Mouse (Mus musculus): ENCODE results near the gene Xcl1. TPM values are rescaled to one million over a fixed set of nuclear protein-coding genes. Genes with fewer than 3 reads are reported as not detected.

Xcl1 gene
- total RNA-seq, 4 experiments from 2014 or later: not detected

DNA sequence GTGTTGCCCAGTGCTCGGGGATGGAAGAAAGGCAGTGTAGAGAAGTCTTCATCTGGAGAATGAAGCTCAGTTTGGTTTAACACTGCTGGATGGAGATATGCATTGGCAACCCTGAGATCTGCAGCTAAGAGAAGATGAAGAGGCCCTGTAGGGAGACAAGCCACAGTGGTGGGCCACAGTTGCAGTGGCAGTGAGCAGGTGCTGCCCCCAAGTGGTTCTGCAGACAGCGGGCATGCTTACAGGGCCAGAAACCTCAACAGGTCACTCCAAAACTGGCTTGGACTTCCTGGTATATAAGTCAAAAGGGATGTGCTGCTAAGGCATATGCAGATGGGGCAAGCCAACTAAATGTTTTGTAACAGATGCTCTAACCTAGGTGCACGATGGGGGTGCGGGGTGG, 30.3 kb downstream of the Xcl1 start:
- peak; percentile 14 to 17 for DNase-seq (ENCODE audit: low spot score in 2 of 2)

DNA sequence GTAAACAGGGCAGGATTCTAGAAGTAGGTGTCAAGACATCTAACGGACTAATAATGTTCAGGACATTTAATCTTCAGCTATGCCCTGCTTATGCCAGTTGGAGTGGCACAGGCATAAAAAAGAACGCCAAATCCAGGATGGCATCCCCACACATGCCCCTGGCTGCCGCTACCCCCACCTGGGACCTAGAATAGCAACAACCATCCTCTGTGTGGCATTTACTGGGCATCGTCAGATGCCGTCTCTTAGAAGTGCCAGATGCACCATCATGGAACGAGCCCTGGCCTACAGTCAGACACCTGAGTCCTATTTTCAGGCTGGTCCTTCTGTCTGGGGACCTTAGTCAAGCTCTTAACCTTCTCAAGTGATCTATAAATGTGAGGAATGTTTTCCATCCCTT, 34.6 kb downstream of the Xcl1 start:
- DNase-seq (ENCODE audit: low spot score in 2 of 2): peak; percentile 35 to 73

DNA sequence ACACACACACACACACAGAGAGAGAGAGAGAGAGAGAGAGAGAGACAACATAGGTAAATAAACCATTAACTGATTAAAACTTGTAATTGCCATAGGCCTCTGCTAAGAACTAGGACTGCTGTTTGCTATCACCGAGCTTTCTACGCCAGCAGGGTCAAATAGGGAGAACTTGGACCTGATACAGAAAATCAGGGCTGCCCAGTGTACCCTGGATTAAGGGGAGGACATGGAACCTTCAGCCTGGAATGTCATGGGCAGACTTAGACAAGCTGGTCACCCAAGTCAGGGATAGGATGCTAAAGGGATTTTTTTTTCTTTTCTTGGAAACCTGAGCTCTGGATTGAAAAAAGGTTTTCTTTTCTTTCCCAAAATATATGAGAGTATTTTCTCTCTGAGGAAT, 35.1 kb downstream of the Xcl1 start:
- DNase-seq (ENCODE audit: low spot score in 2 of 2): peak; percentile 11 to 15

DNA sequence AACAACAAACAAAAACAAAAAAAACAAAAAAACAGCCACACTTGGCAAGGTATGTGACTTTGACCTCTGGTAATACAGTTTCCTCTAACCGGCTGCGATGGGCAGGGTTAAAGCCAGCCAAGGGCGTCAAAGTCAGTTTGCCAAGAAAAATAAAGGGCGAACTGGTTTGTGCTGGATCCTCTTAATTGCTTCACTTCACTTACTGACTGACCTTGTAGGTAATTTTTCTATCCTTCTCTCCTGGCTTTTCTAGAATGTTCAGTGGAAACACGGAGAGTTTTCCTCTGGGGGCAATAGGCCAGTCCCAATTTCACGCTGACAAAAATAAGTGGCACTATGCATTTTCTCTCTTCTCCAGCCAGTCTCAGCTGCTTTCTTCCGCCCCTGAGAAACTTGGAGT, 35.8 kb downstream of the Xcl1 start:
- no peak for DNase-seq (ENCODE audit: low spot score in 2 of 2)

DNA sequence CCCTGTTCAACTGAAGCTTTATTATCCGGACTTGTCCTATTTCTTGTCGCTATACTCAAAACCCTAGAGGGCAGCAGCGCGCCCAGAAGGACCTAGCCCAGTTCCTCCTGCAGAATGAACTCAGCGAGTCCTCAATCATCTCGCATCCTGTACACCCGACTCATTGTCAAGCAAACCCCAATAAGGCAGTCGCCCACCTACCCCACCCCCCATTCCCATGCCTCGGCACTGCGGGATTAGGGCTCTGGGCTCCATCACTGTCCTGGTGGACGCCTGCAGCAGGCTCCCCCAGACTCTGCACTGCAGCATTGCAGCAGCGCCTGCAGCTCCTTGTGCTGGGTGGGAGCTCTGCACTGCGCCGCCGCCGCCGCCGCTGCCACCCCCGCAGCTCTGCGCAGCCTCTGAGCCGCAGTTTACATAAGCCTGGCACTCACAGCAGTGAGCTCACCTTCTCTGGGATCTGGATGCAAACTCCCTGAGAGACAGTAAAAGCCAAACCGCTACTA, 36.4 kb downstream of the Xcl1 start:
- peak; percentile 54 to 63 for DNase-seq (ENCODE audit: low spot score in 2 of 2)

DNA sequence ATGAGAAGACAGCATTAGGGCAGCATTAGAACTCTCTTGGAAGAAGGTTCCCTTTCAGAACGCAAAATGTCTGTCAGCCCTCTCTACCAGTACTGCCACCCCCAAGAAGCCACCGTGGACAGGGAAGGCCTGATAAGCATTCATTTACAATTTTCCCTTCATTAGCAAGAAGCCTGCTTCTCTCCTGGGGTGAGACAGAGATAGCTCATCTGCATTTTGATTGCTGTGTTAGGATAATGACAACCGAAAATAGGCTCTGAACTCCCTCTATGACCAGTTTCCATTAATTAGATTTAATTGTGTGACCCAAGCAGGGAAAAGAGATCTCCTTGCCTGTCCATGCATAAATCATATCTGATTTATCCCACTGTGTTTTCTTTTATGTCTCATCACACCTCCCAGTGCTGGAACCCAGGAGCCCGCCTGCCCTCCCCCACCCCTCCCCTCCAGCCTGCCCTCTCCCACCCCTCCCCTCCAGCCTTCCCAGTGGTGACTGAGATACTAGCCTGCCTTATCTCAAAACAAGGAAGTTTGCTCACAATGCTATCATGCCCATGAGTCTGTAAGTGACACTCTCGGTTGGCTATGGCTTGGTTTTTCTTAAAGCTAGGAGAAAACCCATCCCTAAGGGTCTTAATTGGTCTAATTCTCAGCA, 38.0 kb downstream of the Xcl1 start:
- no peak for DNase-seq (ENCODE audit: low spot score in 2 of 2)

DNA sequence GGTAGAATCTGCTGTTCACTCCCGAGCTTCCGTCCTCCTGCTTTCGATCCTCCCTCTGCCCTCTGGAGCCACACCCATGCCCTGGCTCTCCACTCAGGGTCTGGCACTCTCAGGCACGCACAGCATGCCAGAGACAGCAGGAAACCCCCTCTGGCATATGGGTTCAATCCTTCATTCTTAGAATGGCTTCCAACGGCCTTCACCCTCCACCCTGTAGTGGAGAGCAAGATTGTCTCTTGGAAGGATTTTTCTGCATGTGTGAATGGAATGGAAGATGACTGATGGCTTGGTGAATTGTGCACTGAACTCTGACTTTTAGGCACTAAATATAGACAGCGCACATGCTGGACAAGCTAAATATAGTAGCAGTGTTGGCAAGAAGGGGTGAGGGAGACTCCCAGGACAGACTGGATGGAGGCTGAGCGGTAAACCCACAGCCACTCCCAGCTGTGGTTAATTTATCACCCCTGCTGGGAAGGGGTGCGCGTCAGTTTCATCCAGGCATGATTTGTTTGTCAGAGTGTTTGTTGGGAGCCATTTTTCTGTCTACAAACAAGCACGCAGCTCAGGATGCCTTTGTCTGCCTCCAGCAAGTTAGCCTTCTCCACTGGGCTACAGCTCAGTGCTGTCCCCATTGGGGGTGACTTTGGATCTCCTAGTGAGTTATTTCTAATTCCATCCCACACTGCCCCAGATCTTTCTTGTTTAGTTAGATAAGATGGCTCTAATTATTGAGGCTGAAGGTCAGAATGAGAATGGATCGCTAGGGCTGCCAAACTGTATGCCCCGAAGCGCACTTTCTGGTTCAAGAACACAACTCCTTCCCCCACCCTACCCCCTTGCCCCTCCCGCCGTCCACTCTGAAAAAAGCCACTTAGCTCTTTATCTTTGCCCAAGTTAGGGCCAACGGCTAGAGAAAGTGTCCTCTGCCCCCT, 38.8 kb downstream of the Xcl1 start:
- DNase-seq (ENCODE audit: low spot score in 2 of 2): peak; percentile 15 to 47

DNA sequence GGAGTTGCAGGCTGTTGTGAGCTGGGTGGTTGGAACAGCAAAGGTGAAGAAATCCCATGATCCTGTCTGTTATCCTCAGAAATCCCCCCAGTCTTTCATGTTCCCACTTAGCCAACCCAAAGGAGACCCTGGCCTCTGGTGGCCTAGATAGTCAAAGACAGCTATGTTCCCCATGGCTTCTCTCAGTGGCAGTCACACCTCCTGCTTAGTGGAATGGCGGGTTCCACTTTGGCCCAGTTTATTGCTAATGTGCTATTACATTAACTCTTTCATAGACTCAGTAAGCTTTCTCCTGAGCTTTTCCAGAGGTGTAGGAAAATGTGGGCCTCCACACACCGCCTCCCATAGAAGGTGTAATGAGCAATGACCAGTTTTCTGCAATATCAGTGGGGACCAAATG, 39.5 kb downstream of the Xcl1 start:
- DNase-seq (ENCODE audit: low spot score in 2 of 2): no peak

DNA sequence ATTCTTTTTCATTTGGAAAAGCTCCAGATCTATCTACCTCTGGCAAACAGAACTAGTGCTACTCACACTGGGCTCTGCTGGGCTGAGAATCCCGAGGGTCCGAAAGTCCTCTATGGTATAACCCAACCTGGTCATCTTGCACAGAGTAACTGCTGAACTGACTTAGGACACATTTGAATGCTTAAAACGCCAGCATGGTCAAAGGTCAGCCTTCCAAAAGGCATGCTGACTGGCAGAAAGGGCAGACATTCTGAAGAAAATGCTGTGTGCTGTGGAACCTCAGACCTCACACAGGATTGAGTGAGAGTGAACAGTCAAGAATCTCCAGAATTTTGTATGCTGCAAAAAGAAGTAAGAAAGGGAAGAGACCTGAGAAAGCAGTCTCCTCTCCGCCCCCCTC, 45.0 kb downstream of the Xcl1 start:
- DNase-seq (ENCODE audit: low spot score in 2 of 2): no peak

DNA sequence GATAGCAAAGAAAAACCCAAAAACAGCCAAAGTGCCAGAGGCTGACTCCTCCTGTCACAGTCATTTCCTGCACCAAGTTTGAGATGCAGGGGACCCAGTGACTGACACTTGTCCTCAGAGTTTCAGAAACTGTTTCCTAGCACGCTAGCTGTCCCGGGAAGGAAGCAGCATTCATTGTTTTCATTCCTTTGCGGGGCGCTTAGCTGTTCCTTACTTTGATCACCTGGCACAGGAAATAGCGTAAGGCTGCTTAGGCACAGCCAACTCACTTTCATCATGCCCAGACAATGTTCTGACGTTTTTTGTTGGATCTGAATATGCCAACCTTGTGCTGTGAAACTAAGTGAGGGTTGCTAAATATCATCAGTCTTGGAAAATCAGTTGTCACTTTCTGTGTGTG, 46.8 kb downstream of the Xcl1 start:
- DNase-seq (ENCODE audit: low spot score in 2 of 2): no peak

DNA sequence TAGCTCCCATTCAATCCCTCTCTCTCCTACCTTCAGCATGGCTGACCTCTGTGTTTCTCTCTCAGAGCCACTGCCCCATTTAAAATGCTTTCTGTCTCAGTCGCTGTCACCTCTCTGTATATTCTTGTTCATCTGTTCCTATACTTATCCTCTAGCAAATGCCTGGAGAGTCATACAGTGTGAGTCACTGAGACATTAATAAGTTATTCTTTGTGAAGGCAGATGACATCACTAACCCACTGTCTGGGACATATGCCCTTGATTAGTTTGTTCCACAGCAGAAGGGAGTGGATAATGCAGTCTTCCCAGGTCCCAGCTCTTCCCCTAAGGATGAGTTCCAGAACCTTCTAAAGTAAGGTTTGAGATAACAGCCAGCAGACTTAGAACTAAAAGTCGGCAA, 47.6 kb downstream of the Xcl1 start:
- no peak for DNase-seq (ENCODE audit: low spot score in 2 of 2)

DNA sequence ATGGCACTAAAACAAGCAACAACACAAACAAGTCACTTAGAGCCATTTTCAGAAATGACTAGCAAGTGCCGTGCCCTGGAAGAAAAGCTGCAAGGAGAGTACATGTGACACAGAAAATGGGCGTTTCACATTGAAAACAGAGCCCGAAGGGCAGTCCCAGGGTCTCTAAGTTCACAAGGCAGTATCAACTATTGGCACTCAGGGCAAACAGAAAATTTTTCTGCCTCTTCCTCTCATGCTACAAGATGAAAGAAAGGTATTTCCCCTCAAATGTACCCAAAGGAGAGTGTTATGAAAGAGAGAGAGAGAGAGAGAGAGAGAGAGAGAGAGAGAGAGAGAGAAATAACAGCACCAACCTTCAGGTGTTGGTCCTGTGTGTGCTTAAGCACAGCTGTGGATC, 53.4 kb downstream of the Xcl1 start:
- DNase-seq (ENCODE audit: low spot score in 2 of 2): no peak

Other genes starting within 250 kb of the Xcl1 start
- 10 to 100 TPM; 32.5 to 56.1 (median 39.0) TPM for gene Dpt, start 138.9 kb downstream of the Xcl1 start, total RNA-seq (2022)
- gene Tbx19, start 225.2 kb upstream of the Xcl1 start, total RNA-seq (2022): not detected

All from gastrocnemius, adult 8-10 months (tissue).